Mouse (Mus musculus) hindbrain, postnatal 0 days (tissue): Measurements from ENCODE around the gene Tmem91. TPM values are rescaled to one million over a fixed set of nuclear protein-coding genes. Genes with fewer than 3 reads are reported as not detected.

Experiments used
- ATAC-seq: fragments of 200-750 bp; cut with Nextera tagmentation; 2 replicates; pipeline ENCODE4 v1.8.0; 2017; ENCODE audit warnings: mild to moderate bottlenecking, moderate TSS enrichment, moderate library complexity
- DNase-seq: peaks from one replicate; pipeline ENCODE4 v3.0.0-alpha.2; 2015; ENCODE audit warnings: low spot score
- H3K27ac ChIP-seq: fragments of 300-500 bp; sonication (generic); 2 replicates; pipeline ENCODE4 v1.5.1; 2014; ENCODE audit warnings: mild to moderate bottlenecking
- H3K27me3 ChIP-seq: fragments of 300-500 bp; sonication (generic); 2 replicates; pipeline ENCODE4 v1.6.1; 2014; ENCODE audit warnings: low read length, mixed read lengths; ENCODE audit not compliant: insufficient read depth
- H3K36me3 ChIP-seq: fragments of 300-500 bp; sonication (generic); 2 replicates; pipeline ENCODE4 v1.6.1; 2014; ENCODE audit warnings: low read length, mixed read lengths; ENCODE audit not compliant: insufficient read depth
- H3K4me1 ChIP-seq: fragments of 300-500 bp; sonication (generic); 2 replicates; pipeline ENCODE4 v1.6.1; 2014; ENCODE audit warnings: antibody characterized with exemption, low read length, mixed read lengths; ENCODE audit not compliant: insufficient read depth
- H3K4me2 ChIP-seq: fragments of 300-500 bp; sonication (generic); 2 replicates; pipeline ENCODE4 v1.6.1; 2014; ENCODE audit warnings: low read depth, mild to moderate bottlenecking, low read length, moderate library complexity, mixed read lengths
- H3K4me3 ChIP-seq: fragments of 300-500 bp; sonication (generic); 2 replicates; pipeline ENCODE4 v1.5.1; 2014; ENCODE audit warnings: low read length
- H3K9ac ChIP-seq: fragments of 300-500 bp; sonication (generic); replicated peaks from 2 replicates; pipeline ENCODE4 v1.6.1; 2014; ENCODE audit warnings: mild to moderate bottlenecking, low read length, moderate library complexity, mixed read lengths
- H3K9me3 ChIP-seq: fragments of 300-500 bp; sonication (generic); 2 replicates; pipeline ENCODE4 v1.6.1; 2016; ENCODE audit warnings: low read length, mixed read lengths
- CTCF ChIP-seq: IDR thresholded peaks from 2 replicates; pipeline ENCODE4 v1.5.1; 2016; ENCODE audit warnings: antibody characterized with exemption, control low read depth, low read depth
- WGBS: fragments of 180-500 bp; shearing (Covaris S2); extraction: QIAGEN DNeasy Blood & Tissue Kit; methylation state at CpG from one replicate; pipeline ENCODE4 v1.1.7; 2014; 5-methylcytosine and 5-hydroxymethylcytosine counted together
- polyA plus RNA-seq: library from polyadenylated mRNA; unstranded; fragments of >200 nt; fragmentation: Nextera tagmentation; extraction: Ambion mirVana; gene quantifications from 2 replicates; pipeline ENCODE4 v1.2.1, GENCODE M21; 2015
- total RNA-seq: library from RNA; depleted of rRNA; stranded (reverse); fragments of >200 nt; gene quantifications from 2 replicates; pipeline ENCODE4 v1.2.3, GENCODE M21; 2014; rRNA removed

Gene Tmem91
- total and polyA plus RNA-seq, 2 experiments from 2014 or later = 62.1 to 185 TPM

DNA sequence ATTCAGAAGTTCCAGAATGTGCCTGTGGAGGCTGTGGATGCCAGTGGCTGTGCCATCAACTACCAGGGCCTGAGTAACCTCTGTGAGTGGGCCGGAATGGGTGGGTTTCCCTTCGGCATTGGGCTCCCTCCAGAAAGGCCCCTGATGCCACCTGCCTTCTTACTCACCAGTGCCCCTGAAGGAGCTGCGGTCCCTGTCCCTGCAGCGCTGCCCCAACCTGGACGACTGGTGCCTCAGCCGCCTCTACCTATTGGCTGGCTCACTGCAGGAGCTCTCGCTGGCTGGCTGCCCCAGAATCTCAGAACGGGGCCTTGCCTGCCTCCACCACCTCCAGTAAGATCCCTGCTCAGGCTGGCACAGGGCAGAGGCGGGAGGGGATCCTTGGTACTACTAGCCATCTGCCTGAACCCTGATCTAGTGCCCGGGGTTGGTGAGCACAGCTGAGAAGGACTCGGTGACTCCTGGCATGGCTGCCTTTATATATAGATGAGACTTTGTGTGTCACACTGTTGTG, 51.1 kb downstream of the Tmem91 start:
- no peak overlapping the region for H3K4me2 ChIP-seq
- no peaks in the 10 kb centered on the region for H3K9me3 ChIP-seq
- no peak overlapping the region for H3K27ac ChIP-seq
- DNase-seq (no peak), ATAC-seq (no peak)
- 84% methylated on average over 11 of the region's 11 CpGs for WGBS
- H3K4me3 ChIP-seq = no peak overlapping the region
- H3K27me3 ChIP-seq = no peaks in the 10 kb centered on the region
- TF ChIP-seq CTCF = no peak
- H3K9ac ChIP-seq = no peak overlapping the region
- peaks cover 8% of the 10 kb centered on the region; the same call in 1 of the 2 replicates for H3K4me1 ChIP-seq
- peaks cover 19% of the 10 kb centered on the region; the same call in 1 of the 2 replicates for H3K36me3 ChIP-seq

DNA sequence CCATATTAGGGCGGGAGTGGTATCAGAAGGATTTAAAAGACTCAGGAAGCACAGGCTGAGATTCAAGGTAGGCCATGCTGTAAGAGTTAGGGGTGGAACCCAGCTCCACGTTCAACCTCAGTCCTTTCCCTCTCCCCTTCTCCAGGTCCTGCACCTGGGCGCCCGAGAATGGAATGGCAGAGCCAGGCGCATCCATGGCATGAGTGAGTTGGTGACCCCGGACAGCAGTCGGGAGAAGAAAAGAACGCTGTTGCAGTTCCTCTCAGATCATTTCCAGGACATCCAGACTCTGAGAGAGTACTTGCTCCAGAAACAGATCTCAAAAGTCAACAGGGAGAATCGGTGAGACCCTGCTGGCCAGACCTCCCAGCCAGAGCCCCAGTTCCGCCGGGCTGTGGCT, 54.2 kb downstream of the Tmem91 start:
- ATAC-seq = no peak
- TF ChIP-seq CTCF = no peak
- Histone ChIP-seq H3K4me2 (no peak overlapping the region), H3K27me3 (no peaks in the 10 kb centered on the region), H3K27ac (no peak overlapping the region), H3K9ac (no peak overlapping the region), H3K4me1 (peaks cover 5% of the 10 kb centered on the region; the same call in 1 of the 2 replicates), H3K4me3 (no peak overlapping the region), H3K9me3 (no peaks in the 10 kb centered on the region), H3K36me3 (peaks cover 19% of the 10 kb centered on the region; the same call in 1 of the 2 replicates)
- 93% methylated on average over 11 of the region's 11 CpGs for WGBS
- no peak for DNase-seq

DNA sequence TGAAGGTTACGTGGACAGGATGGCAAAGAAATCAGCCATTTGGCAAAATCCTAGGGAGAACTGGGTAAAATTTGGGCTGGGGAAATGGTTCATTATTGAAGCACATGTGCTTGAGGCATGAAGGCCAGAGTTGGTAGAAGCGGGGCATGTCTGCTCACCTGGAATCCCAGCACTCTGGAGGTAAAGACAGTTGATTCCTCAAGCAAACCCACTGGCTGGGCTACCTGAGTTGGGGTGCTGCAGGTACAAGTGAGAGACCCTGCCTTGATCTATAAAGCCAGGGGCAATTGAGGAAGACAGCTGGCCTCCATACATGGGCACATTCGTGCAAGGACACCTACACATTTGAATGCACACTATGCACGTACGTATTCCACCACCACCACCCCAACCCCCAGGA, 54.9 kb downstream of the Tmem91 start:
- Histone ChIP-seq H3K27ac (peak overlapping the region; percentile 16; the same call in 1 of the 2 replicates), H3K4me2 (peak overlapping the region; percentile 66), H3K9ac (peak overlapping the region; percentile 51; the same call in 1 of the 2 replicates), H3K27me3 (no peaks in the 10 kb centered on the region), H3K4me1 (peaks cover 5% of the 10 kb centered on the region; the same call in 1 of the 2 replicates), H3K9me3 (no peaks in the 10 kb centered on the region), H3K36me3 (peaks cover 19% of the 10 kb centered on the region; the same call in 1 of the 2 replicates), H3K4me3 (no peak overlapping the region; the same call in 1 of the 2 replicates)
- ATAC-seq = no peak
- no peak for DNase-seq
- WGBS = 92% methylated on average over 5 of the region's 5 CpGs
- TF ChIP-seq CTCF = no peak

GRCm38 (mm10) chr7:25619722-25619991, 55.3 kb downstream of the Tmem91 start:
- H3K9ac ChIP-seq = peak overlapping the region; percentile 51
- H3K27ac ChIP-seq = peak overlapping the region; percentile 16; the same call in 1 of the 2 replicates
- TF ChIP-seq CTCF = no peak
- ATAC-seq = no peak
- peak overlapping the region; percentile 66 for H3K4me2 ChIP-seq
- H3K9me3 ChIP-seq = no peaks in the 10 kb centered on the region
- DNase-seq = no peak
- H3K4me3 ChIP-seq = peak overlapping the region; percentile 63
- H3K36me3 ChIP-seq = peaks cover 19% of the 10 kb centered on the region; the same call in 1 of the 2 replicates
- 24% methylated on average over 5 of the region's 5 CpGs for WGBS
- no peaks in the 10 kb centered on the region for H3K27me3 ChIP-seq
- H3K4me1 ChIP-seq = peaks cover 5% of the 10 kb centered on the region; the same call in 1 of the 2 replicates

Other genes starting within 250 kb of the Tmem91 start
- 0.32 and 1.2 TPM in 2 replicates for gene Ceacam1, start 197.6 kb downstream of the Tmem91 start, total RNA-seq
- gene Ceacam1, start 197.6 kb downstream of the Tmem91 start, polyA plus RNA-seq = 0.93 and 1.2 TPM in 2 replicates
- gene Ceacam2, start 135.3 kb downstream of the Tmem91 start, total RNA-seq = not detected in 2 replicates
- not detected in 2 replicates for gene Ceacam2, start 135.3 kb downstream of the Tmem91 start, polyA plus RNA-seq
- gene Erich4, start 59.3 kb downstream of the Tmem91 start, total RNA-seq = not detected in 2 replicates
- not detected in 2 replicates for gene Erich4, start 59.3 kb downstream of the Tmem91 start, polyA plus RNA-seq
- gene Dmac2, start 55.8 kb downstream of the Tmem91 start, total RNA-seq = 50.5 and 54.8 TPM in 2 replicates
- 46.7 and 48.7 TPM in 2 replicates for gene Dmac2, start 55.8 kb downstream of the Tmem91 start, polyA plus RNA-seq
- 0.14 and 1.2 TPM in 2 replicates for gene B3gnt8, start 48.5 kb downstream of the Tmem91 start, total RNA-seq
- gene B3gnt8, start 48.5 kb downstream of the Tmem91 start, polyA plus RNA-seq = 1.1 and 1.3 TPM in 2 replicates
- gene Bckdha, start 16.2 kb downstream of the Tmem91 start, total RNA-seq = 88.5 and 96.0 TPM in 2 replicates
- gene Bckdha, start 16.2 kb downstream of the Tmem91 start, polyA plus RNA-seq = 56.1 and 60.4 TPM in 2 replicates
- gene Exosc5, start 16.0 kb downstream of the Tmem91 start, total RNA-seq = 27.9 and 33.9 TPM in 2 replicates
- 36.5 and 39.2 TPM in 2 replicates for gene Exosc5, start 16.0 kb downstream of the Tmem91 start, polyA plus RNA-seq
- 29.5 and 51.3 TPM in 2 replicates for gene B9d2, start 5.6 kb upstream of the Tmem91 start, total RNA-seq
- 50.8 and 55.6 TPM in 2 replicates for gene B9d2, start 5.6 kb upstream of the Tmem91 start, polyA plus RNA-seq
- gene Tgfb1, start 11.8 kb upstream of the Tmem91 start, total RNA-seq = 2.3 and 2.4 TPM in 2 replicates
- gene Tgfb1, start 11.8 kb upstream of the Tmem91 start, polyA plus RNA-seq = 0.76 and 0.98 TPM in 2 replicates
- gene Ccdc97, start 43.9 kb upstream of the Tmem91 start, total RNA-seq = 41.2 and 43.1 TPM in 2 replicates
- gene Ccdc97, start 43.9 kb upstream of the Tmem91 start, polyA plus RNA-seq = 23.1 and 26.6 TPM in 2 replicates
- 116 and 128 TPM in 2 replicates for gene Hnrnpul1, start 79.6 kb upstream of the Tmem91 start, total RNA-seq
- gene Hnrnpul1, start 79.6 kb upstream of the Tmem91 start, polyA plus RNA-seq = 43.4 and 44.6 TPM in 2 replicates
- gene Axl, start 113.5 kb upstream of the Tmem91 start, total RNA-seq = 41.7 and 44.3 TPM in 2 replicates
- gene Axl, start 113.5 kb upstream of the Tmem91 start, polyA plus RNA-seq = 24.5 and 26.8 TPM in 2 replicates
- gene Cyp2s1, start 141.7 kb upstream of the Tmem91 start, total RNA-seq = 3.8 and 4.4 TPM in 2 replicates
- gene Cyp2s1, start 141.7 kb upstream of the Tmem91 start, polyA plus RNA-seq = 3.5 and 4.3 TPM in 2 replicates
- gene Cyp2b10, start 222.5 kb upstream of the Tmem91 start, total RNA-seq = not detected in 2 replicates
- gene Cyp2b10, start 222.5 kb upstream of the Tmem91 start, polyA plus RNA-seq = not detected in 2 replicates